In the genomic region with DNA sequence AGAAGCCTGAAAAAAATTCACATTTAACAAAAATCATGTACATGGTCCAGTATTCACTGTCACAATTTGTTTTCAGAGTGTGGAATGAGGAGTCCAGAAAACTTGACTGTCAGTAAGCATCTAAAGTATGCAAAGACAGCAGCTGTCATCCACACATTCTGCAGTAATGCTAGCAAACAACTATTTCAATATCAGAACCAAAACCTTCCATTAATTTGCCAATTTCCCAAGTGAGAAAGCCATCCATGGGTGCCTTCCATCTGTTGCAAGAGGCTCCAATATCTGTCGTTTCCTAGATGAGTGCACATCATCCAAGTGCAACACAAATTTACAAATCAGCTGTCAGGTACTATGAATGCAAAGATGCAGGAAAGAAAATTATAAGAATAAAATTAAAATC, we compare ENCODE assay signal across 16 mouse cellular contexts.
"Had no signal": no experiment of that assay in that cellular context is flagged by ENCODE, and none has a peak within 500 bp of the region (broad histone marks: within the 10 kb centered on the region; RNA-seq: fewer than 3 reads in every experiment).

No protein-coding gene starts in this region.

- DNase-seq: kidney, postnatal 10 days; kidney, postnatal 4 days; lung, embryonic 14.5 days; lung, postnatal 10 days; retina, postnatal 1 day; right cerebral cortex, postnatal 4 days; spleen, adult 18-20 months; thymus, adult 2 months; thymus, postnatal 25 days had no signal

- H3K9ac ChIP-seq: limb, embryonic 15.5 days; liver, embryonic 12.5 days; lung, embryonic 14.5 days; midbrain, embryonic 15.5 days; neural tube, embryonic 12.5 days had no signal

- ATAC-seq: liver, embryonic 12.5 days; midbrain, embryonic 15.5 days had no signal

- H3K4me2 ChIP-seq: limb, embryonic 15.5 days; liver, embryonic 12.5 days; lung, embryonic 14.5 days; midbrain, embryonic 11.5 days; midbrain, embryonic 15.5 days; neural tube, embryonic 12.5 days had no signal

- H3K4me1 ChIP-seq: limb, embryonic 15.5 days; liver, embryonic 12.5 days; megakaryocyte, embryonic 14.5 days; midbrain, embryonic 15.5 days; neural tube, embryonic 12.5 days had no signal

- H3K27ac ChIP-seq: limb, embryonic 15.5 days; liver, embryonic 12.5 days; macrophage; midbrain, embryonic 15.5 days; neural tube, embryonic 12.5 days had no signal

- H3K9me3 ChIP-seq: limb, embryonic 15.5 days; liver, embryonic 12.5 days; megakaryocyte, embryonic 14.5 days; midbrain, embryonic 15.5 days; neural tube, embryonic 12.5 days had no signal

- H3K4me3 ChIP-seq: limb, embryonic 15.5 days; liver, embryonic 12.5 days; megakaryocyte, embryonic 14.5 days; midbrain, embryonic 15.5 days; neural tube, embryonic 12.5 days had no signal

- H3K27me3 ChIP-seq: limb, embryonic 15.5 days; liver, embryonic 12.5 days; megakaryocyte, embryonic 14.5 days; midbrain, embryonic 15.5 days; neural tube, embryonic 12.5 days had no signal

- H3K36me3 ChIP-seq: limb, embryonic 15.5 days; liver, embryonic 12.5 days; midbrain, embryonic 15.5 days; neural tube, embryonic 12.5 days had no signal
